Mouse (Mus musculus): ENCODE data around the gene Anxa7. TPM values are rescaled to one million over a fixed set of nuclear protein-coding genes. Genes with fewer than 3 reads are reported as not detected.

Anxa7 gene
- total and polyA plus RNA-seq, 3 experiments = 60.2 to 99.3 (median 89.2) TPM

GRCm38 (mm10) chr14:20460216-20460615, 19.7 kb downstream of the Anxa7 start:
- Histone ChIP-seq H3K27ac (ENCODE audit: insufficient read depth, low read depth) (no peak overlapping the region), H3K4me1 (ENCODE audit: control insufficient read depth in 1 of 2, insufficient read depth in 2 of 2) (no peaks in the 10 kb centered on the region), H3K4me2 (ENCODE audit: insufficient read depth, low read depth, poor library complexity, severe bottlenecking) (no peak overlapping the region), H3K4me3 (replicated peaks in 1 of 3; ENCODE audit: low read depth in 2 of 3, low read length in 2 of 3, poor library complexity in 1 of 3) (no peak overlapping the region), H3K36me3 (replicated peaks in 1 of 2; ENCODE audit: control insufficient read depth in 1 of 2, insufficient read depth in 1 of 2, low read length in 1 of 2) (peaks cover 69 to 97% of the 10 kb centered on the region in 2 experiments), H3K9me3 (replicated peaks; ENCODE audit: low read length) (no peaks in the 10 kb centered on the region), H3K9ac (ENCODE audit: insufficient read depth, low read depth) (no peak overlapping the region), H3K79me2 (replicated peaks; ENCODE audit: control insufficient read depth, extremely low read depth, insufficient read depth, poor library complexity, severe bottlenecking) (no peaks in the 10 kb centered on the region), H3K27me3 (replicated peaks) (no peaks in the 10 kb centered on the region)
- dilution Hi-C loops (cut with MboI; ENCODE audit: extremely low pct_ligation_motif_present, extremely low pct_unique_long_range_greater_than_20kb, low sequenced_read_pairs) = no loop called here
- DNase-seq (ENCODE audit: extremely low read depth) = no peak
- TF ChIP-seq MAZ (IDR thresholded peaks at IDR 0.05; ENCODE audit: low read depth, low read length) (no peak), TBP (conservative IDR thresholded peaks at IDR 0.05; ENCODE audit: low read depth, low read length) (no peak), UBTF (IDR thresholded peaks at IDR 0.05; ENCODE audit: low read depth, low read length) (no peak), BHLHE40 (IDR thresholded peaks at IDR 0.05; ENCODE audit: low read depth, low read length) (no peak), POLR2A (IDR thresholded peaks at IDR 0.05; ENCODE audit: low read depth, low read length) (no peak), GABPA (IDR thresholded peaks at IDR 0.05; ENCODE audit: insufficient replicate concordance, low read depth, low read length) (no peak), ZC3H11A (IDR thresholded peaks at IDR 0.05; ENCODE audit: low read depth, low read length) (no peak), JUND (conservative IDR thresholded peaks at IDR 0.05; ENCODE audit: low read depth, low read length) (no peak), SIN3A (IDR thresholded peaks at IDR 0.05; ENCODE audit: low read length) (no peak), EP300 (IDR thresholded peaks at IDR 0.05; ENCODE audit: low read length) (no peak), IRF4 (IDR thresholded peaks at IDR 0.05; ENCODE audit: low read depth, low read length) (no peak), CHD1 (IDR thresholded peaks at IDR 0.05; ENCODE audit: low read depth, low read length) (no peak), KAT2A (IDR thresholded peaks at IDR 0.05; ENCODE audit: insufficient replicate concordance, low read length) (no peak), RCOR1 (conservative IDR thresholded peaks at IDR 0.05; ENCODE audit: low read depth, low read length) (no peak), JUN (IDR thresholded peaks at IDR 0.05; ENCODE audit: insufficient read depth, low read depth, low read length) (no peak)
- in situ Hi-C loops (cut with MboI; ENCODE audit: low pct_ligation_motif_present, low pct_unique_long_range_greater_than_20kb, low sequenced_read_pairs) = no loop called here

- TF ChIP-seq ZC3H11A (IDR thresholded peaks at IDR 0.05; ENCODE audit: low read depth, low read length) (no peak), PAX5 (IDR thresholded peaks at IDR 0.05; ENCODE audit: low read length) (no peak), JUN (IDR thresholded peaks at IDR 0.05; ENCODE audit: insufficient read depth, low read depth, low read length) (no peak), CHD1 (IDR thresholded peaks at IDR 0.05; ENCODE audit: low read depth, low read length) (no peak), ETS1 (conservative IDR thresholded peaks at IDR 0.05; ENCODE audit: low read depth, low read length) (no peak), HCFC1 (IDR thresholded peaks at IDR 0.05; ENCODE audit: low read depth, low read length) (no peak), SMC3 (IDR thresholded peaks at IDR 0.05; ENCODE audit: low read depth, low read length) (no peak), TBP (conservative IDR thresholded peaks at IDR 0.05; ENCODE audit: low read depth, low read length) (no peak), ELF1 (IDR thresholded peaks at IDR 0.05; ENCODE audit: low read depth, low read length) (no peak), BHLHE40 (IDR thresholded peaks at IDR 0.05; ENCODE audit: low read depth, low read length) (no peak), NELFE (IDR thresholded peaks at IDR 0.05; ENCODE audit: low read depth, low read length) (no peak)
- Histone ChIP-seq H3K9me3 (replicated peaks; ENCODE audit: low read length) (no peaks in the 10 kb centered on the region), H3K4me2 (ENCODE audit: insufficient read depth, low read depth, poor library complexity, severe bottlenecking) (no peak overlapping the region), H3K27me3 (replicated peaks) (no peaks in the 10 kb centered on the region), H3K36me3 (replicated peaks in 1 of 2; ENCODE audit: control insufficient read depth in 1 of 2, insufficient read depth in 1 of 2, low read length in 1 of 2) (peaks cover 55 to 88% of the 10 kb centered on the region in 2 experiments), H3K27ac (ENCODE audit: insufficient read depth, low read depth) (no peak overlapping the region), H3K9ac (ENCODE audit: insufficient read depth, low read depth) (no peak overlapping the region), H3K4me3 (replicated peaks in 1 of 3; ENCODE audit: low read depth in 2 of 3, low read length in 2 of 3, poor library complexity in 1 of 3) (no peak overlapping the region), H3K4me1 (ENCODE audit: control insufficient read depth in 1 of 2, insufficient read depth in 2 of 2) (no peaks in the 10 kb centered on the region), H3K79me2 (replicated peaks; ENCODE audit: control insufficient read depth, extremely low read depth, insufficient read depth, poor library complexity, severe bottlenecking) (no peaks in the 10 kb centered on the region)
- dilution Hi-C loops (cut with MboI; ENCODE audit: extremely low pct_ligation_motif_present, extremely low pct_unique_long_range_greater_than_20kb, low sequenced_read_pairs) = no loop called here
- in situ Hi-C loops (cut with MboI; ENCODE audit: low pct_ligation_motif_present, low pct_unique_long_range_greater_than_20kb, low sequenced_read_pairs) = no loop called here
- no peak for DNase-seq (ENCODE audit: extremely low read depth)
Observed at GRCm38 (mm10) chr14:20458378-20458777, 21.6 kb downstream of the Anxa7 start.

Data from CH12.LX (cell line).